Mouse (Mus musculus): ENCODE measurements at regions not wholly inside any gene's neighbourhood (a gene's known extent, or its start where the extent isn't known, plus 50 kb on each side); places are given as distances from the start of the nearest gene placed in this dataset.

- TF ChIP-seq CTCF (IDR thresholded peaks at IDR 0.05; ENCODE audit: borderline replicate concordance, insufficient read depth, low read length), result no peak
- no peak for TF ChIP-seq POLR2A (IDR thresholded peaks at IDR 0.05; ENCODE audit: low read depth, low read length)
These were observed 255.5 kb downstream of the Wdr11 start for GRCm38 (mm10) chr7:129847136-129847535.

Data from embryonic fibroblast, embryonic 13.5 days (primary cell).